Mouse (Mus musculus): ENCODE results near the gene Derl3. TPM values are rescaled to one million over a fixed set of nuclear protein-coding genes. Genes with fewer than 3 reads are reported as not detected.
A peak's percentile ranks its signal among the peaks of the same experiment; 100 is the strongest.
"Not testable (repeated sequence)": the region's sequence is repeated elsewhere in the genome, so short reads cannot be mapped to it uniquely, and the experiment has no call there.

Derl3 gene
- polyA plus RNA-seq, 1 experiment from 2014 or later: 0.21 TPM

- Histone ChIP-seq H3K27me3 (0 out of 2 replicates have a peak, but pooled peaks cover 3% of the 10 kb centered on the region), H3K9ac (0 out of 2 replicates have a peak overlapping the region, but pooled peaks have one; percentile 42), H3K4me3 (replicated peaks) (no peak overlapping the region), H3K4me2 (peak overlapping the region; percentile 63), H3K27ac (no peak overlapping the region), H3K36me3 (no peaks in the 10 kb centered on the region), H3K9me3 (replicated peaks) (no peaks in the 10 kb centered on the region), H3K4me1 (replicated peaks) (peaks cover 17% of the 10 kb centered on the region)
- 50% methylated on average over 10 of the region's 10 CpGs for WGBS (ENCODE audit: insufficient replicate concordance)
- no peak for ATAC-seq (ENCODE audit: low read depth)
- DNase-seq: no peak
Measured at GRCm38 (mm10) chr10:75873543-75874170, 19.6 kb upstream of the Derl3 start.

DNA sequence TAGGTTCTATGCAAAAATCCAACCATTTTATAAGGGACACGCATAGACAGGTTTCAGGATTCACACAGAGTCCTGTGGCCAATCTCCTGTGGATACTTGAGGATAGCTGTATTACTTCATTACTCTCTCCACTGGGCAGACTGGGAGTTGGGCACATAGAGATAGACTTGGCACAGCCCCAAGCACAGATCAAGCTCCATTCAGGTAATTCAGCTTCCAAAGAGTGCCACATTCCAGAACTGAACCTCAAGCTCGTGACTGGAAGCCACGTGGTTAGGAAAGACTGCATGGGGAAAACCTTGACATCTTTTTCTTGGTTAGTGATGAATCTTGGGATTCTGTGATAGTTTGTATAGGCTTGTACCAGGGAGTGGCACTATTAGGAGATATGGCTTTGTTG, 14.4 kb upstream of the Derl3 start:
- no peak overlapping the region for H3K4me3 ChIP-seq (replicated peaks)
- H3K36me3 ChIP-seq: no peaks in the 10 kb centered on the region
- no peak overlapping the region for H3K9ac ChIP-seq
- H3K27ac ChIP-seq: no peak overlapping the region
- no peak for DNase-seq
- H3K27me3 ChIP-seq: peaks cover 20% of the 10 kb centered on the region
- H3K4me2 ChIP-seq: no peak overlapping the region
- H3K4me1 ChIP-seq (replicated peaks): peaks cover under 1% of the 10 kb centered on the region; the same call in 1 of the 2 replicates
- no peaks in the 10 kb centered on the region for H3K9me3 ChIP-seq (replicated peaks)
- ATAC-seq (ENCODE audit: low read depth): no peak
- WGBS (ENCODE audit: insufficient replicate concordance): 78% methylated on average over 3 of the region's 3 CpGs

- no peak for DNase-seq
- Histone ChIP-seq H3K36me3 (no peaks in the 10 kb centered on the region), H3K27me3 (peaks cover 24% of the 10 kb centered on the region), H3K4me3 (replicated peaks) (no peak overlapping the region), H3K9me3 (replicated peaks) (no peaks in the 10 kb centered on the region), H3K4me1 (replicated peaks) (no peaks in the 10 kb centered on the region), H3K4me2 (no peak overlapping the region), H3K27ac (no peak overlapping the region), H3K9ac (no peak overlapping the region)
- 84% methylated on average over 10 of the region's 10 CpGs for WGBS (ENCODE audit: insufficient replicate concordance)
- ATAC-seq (ENCODE audit: low read depth): no peak
Measured at GRCm38 (mm10) chr10:75880351-75880750, 12.9 kb upstream of the Derl3 start.

DNA sequence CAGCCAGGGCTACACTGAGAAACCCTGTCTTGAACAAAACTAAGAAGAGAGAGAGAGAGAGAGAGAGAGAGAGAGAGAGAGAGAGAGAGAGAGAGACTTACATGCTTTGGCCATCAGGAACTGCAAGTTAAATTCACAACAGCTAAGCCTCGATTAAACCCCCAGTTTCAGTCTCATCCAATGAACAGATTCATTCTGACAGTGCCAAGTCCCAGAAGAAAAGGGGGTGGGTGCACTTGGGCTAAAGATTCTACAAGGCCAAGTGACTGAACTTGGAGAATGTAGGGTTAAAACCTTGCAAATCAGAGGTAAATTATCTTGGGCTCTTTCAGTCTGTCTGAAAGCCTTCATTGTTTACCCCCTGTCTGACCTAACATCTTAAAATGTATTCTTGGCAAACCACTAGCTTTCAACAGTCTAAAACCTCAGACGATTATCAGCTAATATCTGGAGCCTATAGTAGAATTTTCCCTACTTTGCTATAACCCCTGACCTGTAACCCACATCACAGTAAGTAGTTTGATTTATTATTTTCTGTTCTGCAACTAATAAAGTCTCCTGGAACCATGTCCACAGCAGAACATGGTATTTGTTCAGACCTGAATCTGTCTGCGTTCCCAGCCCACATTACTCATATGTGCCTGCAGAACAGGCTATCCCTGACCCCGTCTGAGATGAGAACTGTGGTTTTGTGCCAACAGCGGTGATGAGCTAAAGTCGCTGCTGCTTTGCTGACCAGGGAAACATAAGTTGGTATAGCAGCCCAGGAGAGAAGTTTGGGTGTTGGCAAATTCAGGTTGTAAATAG, 12.2 kb upstream of the Derl3 start:
- Histone ChIP-seq H3K4me1 (replicated peaks) (no peaks in the 10 kb centered on the region), H3K4me2 (no peak overlapping the region), H3K9ac (no peak overlapping the region), H3K27me3 (peaks cover 24% of the 10 kb centered on the region), H3K4me3 (replicated peaks) (no peak overlapping the region), H3K36me3 (no peaks in the 10 kb centered on the region), H3K9me3 (replicated peaks) (no peaks in the 10 kb centered on the region), H3K27ac (peak overlapping the region; percentile 44; the same call in 1 of the 2 replicates)
- DNase-seq (no peak), ATAC-seq (ENCODE audit: low read depth) (no peak)
- WGBS (ENCODE audit: insufficient replicate concordance): 58% methylated on average over 6 of the region's 6 CpGs

DNA sequence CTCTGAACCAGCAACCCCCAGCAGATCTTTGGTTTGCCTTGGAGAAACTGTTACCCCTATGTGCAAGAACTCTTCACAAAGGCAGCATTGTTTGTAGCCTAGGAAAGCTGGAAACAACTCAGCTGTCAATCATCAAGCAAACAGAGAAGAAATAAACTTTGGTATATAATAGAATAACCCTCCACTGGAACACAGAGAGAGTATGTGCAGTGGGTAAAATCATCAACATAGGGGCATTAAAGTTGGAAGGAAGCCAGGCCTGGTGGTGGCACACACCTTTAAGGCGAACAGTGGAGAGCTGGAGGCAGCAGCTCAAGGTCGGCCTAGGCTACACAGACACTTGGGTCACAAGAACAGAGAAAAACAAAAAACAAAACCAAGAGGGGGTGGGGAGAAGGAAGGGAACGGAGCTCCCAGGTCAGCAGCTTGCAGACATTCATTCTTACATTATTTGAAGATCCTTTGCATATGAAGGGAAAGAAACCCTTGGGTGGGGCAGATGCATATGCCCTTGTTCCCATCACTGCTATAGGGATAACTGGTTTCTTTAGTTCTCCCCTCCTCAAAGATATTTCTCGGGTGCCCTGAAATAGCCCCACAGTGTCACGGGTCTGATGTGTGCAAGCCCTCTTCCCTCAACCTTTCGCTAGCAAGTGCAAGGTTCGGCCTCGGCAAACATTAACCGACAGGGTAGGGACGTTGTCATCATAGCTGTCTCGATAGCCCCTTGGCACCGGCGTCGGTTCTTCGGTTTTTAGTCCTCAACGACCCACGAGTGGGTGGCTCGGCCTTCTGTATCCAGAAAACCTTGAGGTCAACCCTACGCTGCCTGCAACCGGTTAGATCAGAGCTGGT, 11.4 kb upstream of the Derl3 start:
- Histone ChIP-seq H3K36me3 (no peaks in the 10 kb centered on the region), H3K27ac (peak overlapping the region; percentile 44), H3K4me3 (replicated peaks) (no peak overlapping the region), H3K9me3 (replicated peaks) (no peaks in the 10 kb centered on the region), H3K4me1 (replicated peaks) (no peaks in the 10 kb centered on the region), H3K9ac (no peak overlapping the region), H3K27me3 (peaks cover 24% of the 10 kb centered on the region), H3K4me2 (no peak overlapping the region)
- ATAC-seq (ENCODE audit: low read depth): peak; percentile 59
- DNase-seq: no peak
- WGBS (ENCODE audit: insufficient replicate concordance): 30% methylated on average over 20 of the region's 20 CpGs

GRCm38 (mm10) chr10:75882433-75883231, 10.6 kb upstream of the Derl3 start:
- Histone ChIP-seq H3K36me3 (no peaks in the 10 kb centered on the region), H3K4me2 (peak overlapping the region; percentile 17), H3K4me3 (replicated peaks) (no peak overlapping the region), H3K4me1 (replicated peaks) (no peaks in the 10 kb centered on the region), H3K9me3 (replicated peaks) (no peaks in the 10 kb centered on the region), H3K9ac (no peak overlapping the region), H3K27me3 (peaks cover 24% of the 10 kb centered on the region), H3K27ac (0 out of 2 replicates have a peak overlapping the region, but pooled peaks have one; percentile 38)
- peak; percentile 59 for ATAC-seq (ENCODE audit: low read depth)
- 15% methylated on average over 15 of the region's 15 CpGs for WGBS (ENCODE audit: insufficient replicate concordance)
- DNase-seq: no peak

- no peaks in the 10 kb centered on the region for H3K4me1 ChIP-seq (replicated peaks)
- H3K4me2 ChIP-seq: peak overlapping the region; percentile 17
- no peak overlapping the region for H3K4me3 ChIP-seq (replicated peaks)
- ATAC-seq (ENCODE audit: low read depth) (peak; percentile 69), DNase-seq (peak; percentile 27)
- no peak overlapping the region for H3K9ac ChIP-seq
- 1% methylated on average over 10 of the region's 10 CpGs for WGBS (ENCODE audit: insufficient replicate concordance)
- no peaks in the 10 kb centered on the region for H3K36me3 ChIP-seq
- no peak overlapping the region for H3K27ac ChIP-seq
- no peaks in the 10 kb centered on the region for H3K9me3 ChIP-seq (replicated peaks)
- H3K27me3 ChIP-seq: peaks cover 24% of the 10 kb centered on the region
Measured at GRCm38 (mm10) chr10:75883232-75883552, 10.0 kb upstream of the Derl3 start.

- peaks cover 24% of the 10 kb centered on the region for H3K27me3 ChIP-seq
- DNase-seq (no peak), ATAC-seq (ENCODE audit: low read depth) (no peak)
- WGBS (ENCODE audit: insufficient replicate concordance): 71% methylated on average over 8 of the region's 8 CpGs
- no peak overlapping the region for H3K4me3 ChIP-seq (replicated peaks)
- H3K27ac ChIP-seq: no peak overlapping the region
- H3K9me3 ChIP-seq (replicated peaks): no peaks in the 10 kb centered on the region
- H3K4me2 ChIP-seq: no peak overlapping the region
- H3K4me1 ChIP-seq (replicated peaks): no peaks in the 10 kb centered on the region
- no peak overlapping the region for H3K9ac ChIP-seq
- no peaks in the 10 kb centered on the region for H3K36me3 ChIP-seq
Measured at GRCm38 (mm10) chr10:75884742-75885141, 8.5 kb upstream of the Derl3 start.

- H3K4me3 ChIP-seq (replicated peaks); H3K36me3 ChIP-seq; H3K4me2 ChIP-seq; H3K4me1 ChIP-seq (replicated peaks); H3K9me3 ChIP-seq (replicated peaks); DNase-seq; H3K27ac ChIP-seq; H3K9ac ChIP-seq; ATAC-seq (ENCODE audit: low read depth): not testable (repeated sequence)
- 63% methylated on average over 5 of the region's 5 CpGs for WGBS (ENCODE audit: insufficient replicate concordance)
- H3K27me3 ChIP-seq: peaks cover 10% of the 10 kb centered on the region
Measured at GRCm38 (mm10) chr10:75887504-75887903, 5.7 kb upstream of the Derl3 start.

- no peak overlapping the region for H3K27ac ChIP-seq
- WGBS (ENCODE audit: insufficient replicate concordance): 48% methylated on average over 8 of the region's 8 CpGs
Measured at GRCm38 (mm10) chr10:75889406-75890153, 3.6 kb upstream of the Derl3 start.

More at GRCm38 (mm10) chr10:75889406-75890153, 3.6 kb upstream of the Derl3 start:
- Histone ChIP-seq H3K27me3 (0 out of 2 replicates have a peak, but pooled peaks cover 2% of the 10 kb centered on the region), H3K4me1 (replicated peaks) (peaks cover 19% of the 10 kb centered on the region), H3K4me2 (no peak overlapping the region), H3K9me3 (replicated peaks) (no peaks in the 10 kb centered on the region), H3K9ac (no peak overlapping the region), H3K4me3 (replicated peaks) (no peak overlapping the region), H3K36me3 (peaks cover 8% of the 10 kb centered on the region; the same call in 1 of the 2 replicates)
- no peak for ATAC-seq (ENCODE audit: low read depth)
- no peak for DNase-seq
